Mouse (Mus musculus) cerebellum, adult 18-20 months (tissue): ENCODE results near the gene Nom1.
A peak's percentile ranks its signal among the peaks of the same experiment; 100 is the strongest.
"Not testable (repeated sequence)": the region's sequence is repeated elsewhere in the genome, so short reads cannot be mapped to it uniquely, and the experiment has no call there.

Experiments used
- DNase-seq, 2 experiments: peaks; one replicate each; pipeline ENCODE4 v3.0.0; 2021

Gene Nom1

GRCm38 (mm10) chr5:29434228-29434871 lies at the start of gene Nom1:
Nom1 (plus strand) TSS chr5:29434664.
- peak; percentile 90 to 92 for DNase-seq

GRCm38 (mm10) chr5:29387591-29387990 lies 46.9 kb upstream of the Nom1 start:
- no peak for DNase-seq

GRCm38 (mm10) chr5:29388181-29388943 lies 46.1 kb upstream of the Nom1 start:
- DNase-seq: no peak

- peak; percentile 70 to 84 for DNase-seq
These were observed 45.3 kb upstream of the Nom1 start for GRCm38 (mm10) chr5:29388944-29389765.

- no peak for DNase-seq
These were observed 36.0 kb upstream of the Nom1 start for GRCm38 (mm10) chr5:29398427-29398826.

GRCm38 (mm10) chr5:29410854-29411253 lies 23.6 kb upstream of the Nom1 start:
- no peak for DNase-seq

- DNase-seq: no peak
These were observed 21.4 kb upstream of the Nom1 start for GRCm38 (mm10) chr5:29413041-29413440.

GRCm38 (mm10) chr5:29423330-29423729 lies 11.1 kb upstream of the Nom1 start:
- not testable (repeated sequence) for DNase-seq

- DNase-seq: peak in 1 of 2 experiments; percentile 37
These were observed 451 bp downstream of the Nom1 start for GRCm38 (mm10) chr5:29434872-29435358.

- no peak for DNase-seq
These were observed 1.0 kb downstream of the Nom1 start for GRCm38 (mm10) chr5:29435491-29435890.

GRCm38 (mm10) chr5:29436728-29437127 lies 2.3 kb downstream of the Nom1 start:
- DNase-seq: not testable (repeated sequence)

GRCm38 (mm10) chr5:29445275-29445674 lies 10.8 kb downstream of the Nom1 start:
- no peak for DNase-seq

GRCm38 (mm10) chr5:29452352-29452751 lies 17.9 kb downstream of the Nom1 start:
- DNase-seq: no peak

- no peak for DNase-seq
These were observed 22.6 kb downstream of the Nom1 start for GRCm38 (mm10) chr5:29456895-29457656.

GRCm38 (mm10) chr5:29462943-29463686 lies 28.7 kb downstream of the Nom1 start:
- no peak for DNase-seq

GRCm38 (mm10) chr5:29467489-29468350 lies 33.3 kb downstream of the Nom1 start:
- DNase-seq: no peak

GRCm38 (mm10) chr5:29468351-29469065 lies 34.0 kb downstream of the Nom1 start:
- DNase-seq: no peak

GRCm38 (mm10) chr5:29469501-29469900 lies 35.0 kb downstream of the Nom1 start:
- no peak for DNase-seq

- DNase-seq: no peak
These were observed 35.8 kb downstream of the Nom1 start for GRCm38 (mm10) chr5:29470271-29470670.

GRCm38 (mm10) chr5:29470851-29471394 lies 36.5 kb downstream of the Nom1 start:
- DNase-seq: no peak
